Comparison of ENCODE assay signal across 20 mouse cellular contexts in genomic region chr1:69787379-69787778, GRCm38 (mm10). TPM values are rescaled to one million over a fixed set of nuclear protein-coding genes. Genes with fewer than 3 reads are reported as not detected.
DNase-seq lines count a peak whose midpoint lies in the region; ATAC-seq lines count a peak whose summit lies in the region.
"Had no signal": no experiment of that assay in that cellular context is flagged by ENCODE, and none has a peak within 500 bp of the region (broad histone marks: within the 10 kb centered on the region; RNA-seq: fewer than 3 reads in every experiment).

No protein-coding gene starts in this region.

- intact Hi-C loops in left cerebral cortex, postnatal 14 days (cut with DNase I) = loop anchor here (10.0 kb wide), 1 partner anchor 623 kb away; no protein-coding TSS in a partner anchor

- 27% methylated on average over 12 of the region's 12 CpGs for WGBS in intestine, embryonic 14.5 days
- 41% methylated on average over 12 of the region's 12 CpGs for WGBS in stomach, embryonic 15.5 days

- H3K4me1 ChIP-seq in intestine, embryonic 14.5 days (replicated peaks; ENCODE audit: control insufficient read depth, insufficient read depth, low read length) = peaks cover 5% of the 10 kb centered on the region
- no peaks in the 10 kb centered on the region for H3K4me1 ChIP-seq in stomach, embryonic 15.5 days
- H3K4me1 ChIP-seq: neural tube, embryonic 12.5 days had no signal

- no peak overlapping the region for H3K4me2 ChIP-seq in intestine, embryonic 14.5 days (ENCODE audit: low read length)
- no peak overlapping the region for H3K4me2 ChIP-seq in stomach, embryonic 15.5 days
- H3K4me2 ChIP-seq: embryonic facial prominence, embryonic 13.5 days; neural tube, embryonic 12.5 days had no signal

- peak; percentile 7 for DNase-seq in kidney, adult 9 months
- DNase-seq in kidney, adult 8-10 months = no peak
- peak; percentile 20 for DNase-seq in embryo, embryonic 11 days
- peak; percentile 53 for DNase-seq in intestine, embryonic 14.5 days (ENCODE audit: low spot score)
- no peak for DNase-seq in cerebellum, postnatal 36 days
- DNase-seq in left cerebral cortex, postnatal 14 days (ENCODE audit: low spot score in 2 of 2) = no peak
- DNase-seq: cerebellum, postnatal 10 days; heart, postnatal 4 days; kidney, postnatal 25 days; thymus, adult 2 months had no signal

- no peaks in the 10 kb centered on the region for H3K36me3 ChIP-seq in intestine, embryonic 14.5 days (ENCODE audit: control insufficient read depth, insufficient read depth, low read length)
- no peaks in the 10 kb centered on the region for H3K36me3 ChIP-seq in stomach, embryonic 15.5 days
- H3K36me3 ChIP-seq: embryonic facial prominence, embryonic 13.5 days; neural tube, embryonic 12.5 days had no signal

- 0 out of 2 replicates have a peak overlapping the region, but pooled peaks have one; percentile 44 for H3K27ac ChIP-seq in intestine, embryonic 14.5 days (ENCODE audit: low read depth)
- H3K27ac ChIP-seq in stomach, embryonic 15.5 days = no peak overlapping the region
- H3K27ac ChIP-seq: embryonic facial prominence, embryonic 13.5 days; neural tube, embryonic 12.5 days had no signal

- H3K9ac ChIP-seq in intestine, embryonic 14.5 days (ENCODE audit: low read length) = no peak overlapping the region
- H3K9ac ChIP-seq in stomach, embryonic 15.5 days = no peak overlapping the region
- H3K9ac ChIP-seq: embryonic facial prominence, embryonic 13.5 days; neural tube, embryonic 12.5 days had no signal

- no peak overlapping the region for H3K4me3 ChIP-seq in intestine, embryonic 14.5 days (ENCODE audit: low read depth, low read length)
- no peak overlapping the region for H3K4me3 ChIP-seq in stomach, embryonic 15.5 days (replicated peaks)
- H3K4me3 ChIP-seq: embryonic facial prominence, embryonic 13.5 days; neural tube, embryonic 12.5 days had no signal

- peak; percentile 54; the same call in 1 of the 2 replicates for ATAC-seq in intestine, embryonic 14.5 days (replicated peaks; ENCODE audit: low FRiP score, low TSS enrichment, low read depth)
- ATAC-seq in stomach, embryonic 15.5 days (ENCODE audit: insufficient read depth, low FRiP score, low read depth) = peak; percentile 18; the same call in 1 of the 2 replicates
- ATAC-seq: forebrain, embryonic 16.5 days; hindbrain, embryonic 16.5 days had no signal

- no peaks in the 10 kb centered on the region for H3K9me3 ChIP-seq in intestine, embryonic 14.5 days (ENCODE audit: control insufficient read depth, low read length)
- no peaks in the 10 kb centered on the region for H3K9me3 ChIP-seq in stomach, embryonic 15.5 days
- H3K9me3 ChIP-seq: embryonic facial prominence, embryonic 13.5 days; neural tube, embryonic 12.5 days had no signal

- H3K27me3 ChIP-seq in intestine, embryonic 14.5 days (replicated peaks; ENCODE audit: control insufficient read depth, insufficient read depth, low read length) = no peaks in the 10 kb centered on the region
- no peaks in the 10 kb centered on the region for H3K27me3 ChIP-seq in stomach, embryonic 15.5 days (replicated peaks)
- H3K27me3 ChIP-seq: embryonic facial prominence, embryonic 13.5 days; neural tube, embryonic 12.5 days had no signal

RNA-seq across cellular contexts. Expression of gene Spag16, which starts 39.4 kb away (rescaled TPM):
- 0.24 and 0.28 TPM in 2 replicates for polyA plus RNA-seq in intestine, embryonic 14.5 days (2014; fragmentation: Nextera tagmentation; extraction: Ambion mirVana)
- polyA plus RNA-seq in stomach, embryonic 15.5 days (2015; fragmentation: Nextera tagmentation; extraction: Ambion mirVana) = 0.13 and 0.31 TPM in 2 replicates
- total RNA-seq in left cerebral cortex, postnatal 14 days (2021) = under 1 TPM; 0.63 to 0.92 TPM
- total RNA-seq: gastrocnemius, adult 18-20 months; granulocyte monocyte progenitor cell, adult 5-6 weeks; megakaryocyte-erythroid progenitor cell, adult 5-6 weeks had no signal
- polyA plus RNA-seq: liver, embryonic 16.5 days; urinary bladder, adult 2 months had no signal

Comparison
In these comparisons a context has a peak if more than half of its experiments do, and no peak if none do; other contexts are left out.
1. DNase-seq: peak in kidney, adult 9 months (single experiment), embryo, embryonic 11 days (single experiment) and intestine, embryonic 14.5 days (single experiment); none in kidney, adult 8-10 months (0 of 2), cerebellum, postnatal 36 days (0 of 2) and left cerebral cortex, postnatal 14 days (0 of 2).